Mouse (Mus musculus): ENCODE data around the gene Pbld1.

The Pbld1 gene

GRCm38 (mm10) chr10:63092616-63093550, 32.9 kb downstream of the Pbld1 start:
- no peak for DNase-seq (ENCODE audit: low read depth, low spot score)

GRCm38 (mm10) chr10:63096757-63097156, 36.8 kb downstream of the Pbld1 start:
- DNase-seq (ENCODE audit: low read depth, low spot score) = no peak

DNA sequence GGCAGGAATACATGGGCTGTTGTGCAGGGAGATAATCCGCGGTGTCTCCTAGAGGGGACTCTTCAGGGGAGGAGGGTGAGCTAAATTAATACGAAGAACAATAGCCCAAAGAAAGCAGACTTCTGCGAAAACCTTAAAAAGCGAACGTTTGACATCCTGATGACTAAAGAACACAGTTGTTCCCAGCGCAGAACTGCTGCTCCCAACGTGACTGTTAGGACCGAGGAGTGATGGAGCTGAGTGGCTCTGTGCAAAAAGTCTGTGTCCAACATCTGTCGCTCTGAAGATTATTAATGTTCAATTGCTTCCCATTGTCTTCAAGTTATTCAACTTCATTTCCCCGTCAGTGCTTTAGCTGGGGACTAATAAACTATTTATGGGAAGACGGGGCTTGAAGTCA, 38.2 kb downstream of the Pbld1 start:
- no peak for DNase-seq (ENCODE audit: low read depth, low spot score)

DNA sequence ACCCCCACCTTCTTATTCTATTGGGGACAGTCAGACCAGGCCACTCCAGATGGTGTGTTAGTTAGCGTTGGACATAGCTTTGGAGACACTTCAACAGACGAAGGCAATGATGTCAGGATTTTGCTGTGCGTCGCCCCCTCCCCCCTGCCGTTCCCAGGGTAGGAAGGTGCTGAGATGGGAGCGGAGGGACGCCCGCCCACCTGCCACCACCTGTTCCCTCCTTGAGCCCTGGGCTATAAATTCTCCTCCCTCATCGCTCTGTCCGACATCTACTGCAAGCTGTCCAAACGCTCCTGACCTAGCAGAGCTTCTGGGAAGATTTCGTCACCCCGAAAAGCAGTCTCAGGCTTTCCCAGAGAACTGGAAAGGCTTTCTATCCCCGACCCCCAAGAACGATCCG, 39.6 kb downstream of the Pbld1 start, which contains the start of gene Atoh7:
TSS of gene Atoh7 (plus strand) at position 131 of the 400 bp plus-strand sequence.
- peak; percentile 30 for DNase-seq (ENCODE audit: low read depth, low spot score)

DNA sequence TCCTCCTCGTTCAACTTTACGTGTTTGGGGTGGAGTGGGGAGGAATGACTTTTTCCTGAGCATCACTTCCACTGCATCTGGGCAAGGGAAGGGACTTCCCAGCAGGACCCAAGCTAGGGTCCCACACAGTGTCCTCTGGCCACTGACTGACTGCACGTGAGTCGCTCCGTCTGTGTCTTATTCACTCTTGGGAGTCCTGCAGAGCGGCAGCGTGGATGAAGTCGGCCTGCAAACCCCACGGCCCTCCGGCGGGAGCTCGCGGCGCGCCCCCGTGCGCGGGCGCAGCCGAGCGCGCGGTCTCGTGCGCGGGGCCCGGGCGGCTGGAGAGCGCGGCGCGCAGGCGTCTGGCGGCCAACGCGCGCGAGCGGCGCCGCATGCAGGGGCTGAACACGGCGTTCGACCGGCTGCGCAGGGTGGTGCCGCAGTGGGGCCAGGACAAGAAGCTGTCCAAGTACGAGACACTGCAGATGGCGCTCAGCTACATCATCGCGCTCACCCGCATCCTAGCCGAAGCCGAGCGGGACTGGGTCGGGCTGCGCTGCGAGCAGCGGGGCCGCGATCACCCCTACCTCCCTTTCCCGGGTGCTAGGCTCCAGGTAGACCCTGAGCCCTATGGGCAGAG, 40.1 kb downstream of the Pbld1 start:
- DNase-seq (ENCODE audit: low read depth, low spot score) = peak; percentile 70

GRCm38 (mm10) chr10:63100657-63101056, 40.7 kb downstream of the Pbld1 start:
- DNase-seq (ENCODE audit: low read depth, low spot score) = no peak

DNA sequence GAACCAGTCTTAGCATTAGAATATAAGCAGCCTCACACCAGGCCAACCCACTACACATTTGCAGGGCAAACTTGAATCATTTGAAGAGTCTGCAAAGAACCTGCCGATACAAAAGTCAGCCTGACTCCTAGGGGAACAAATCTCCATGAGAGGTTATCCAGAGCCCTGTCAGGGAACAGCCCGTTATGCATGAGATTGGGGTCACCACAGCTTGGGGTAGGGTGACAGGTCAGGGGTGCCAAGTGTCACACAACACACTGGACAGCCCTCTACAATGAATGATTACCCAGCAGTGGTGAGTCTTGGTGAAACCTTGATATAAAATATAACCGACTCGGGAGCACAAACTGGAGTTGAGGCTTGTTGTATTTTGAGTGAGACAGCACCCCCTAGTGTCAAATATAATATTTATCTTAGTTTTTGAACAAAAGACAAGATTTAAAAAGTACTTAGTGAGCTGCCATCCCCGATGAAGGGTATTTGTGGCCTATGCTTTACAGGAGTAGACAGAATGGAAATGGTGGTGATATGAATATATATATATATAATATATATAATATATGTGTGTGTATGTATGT, 53.2 kb downstream of the Pbld1 start:
- peak; percentile 62 for DNase-seq (ENCODE audit: low read depth, low spot score)

DNA sequence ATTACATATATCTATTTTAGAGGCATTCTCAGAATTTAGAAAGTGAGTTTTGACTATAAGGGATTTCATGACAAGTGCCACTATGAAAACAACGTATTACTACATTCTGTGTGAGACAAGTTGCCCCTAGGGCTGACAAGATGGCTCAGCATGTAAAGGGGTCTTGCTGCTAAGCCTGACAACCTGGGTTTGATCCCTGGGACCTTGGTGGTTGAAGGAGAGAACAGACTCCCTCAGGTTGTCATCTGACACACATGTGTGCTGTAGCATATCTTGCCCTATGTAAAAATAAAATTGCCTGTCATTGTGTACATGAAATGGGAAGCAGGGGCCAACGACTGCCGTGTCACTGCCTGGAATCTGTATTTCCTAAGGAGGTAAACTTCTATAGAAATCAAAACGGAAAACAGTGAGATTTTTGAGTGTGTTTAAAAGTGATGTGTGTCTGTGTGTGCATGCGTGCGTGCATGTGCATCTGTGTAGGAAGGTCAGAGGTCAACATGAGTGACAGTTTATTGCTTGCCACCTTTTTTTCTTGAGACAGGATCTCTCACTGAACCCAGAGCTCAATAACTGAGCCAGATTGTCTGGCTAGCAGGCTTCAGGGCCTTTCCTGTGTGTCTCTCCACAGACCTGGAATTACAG, 53.9 kb downstream of the Pbld1 start:
- no peak for DNase-seq (ENCODE audit: low read depth, low spot score)

DNA sequence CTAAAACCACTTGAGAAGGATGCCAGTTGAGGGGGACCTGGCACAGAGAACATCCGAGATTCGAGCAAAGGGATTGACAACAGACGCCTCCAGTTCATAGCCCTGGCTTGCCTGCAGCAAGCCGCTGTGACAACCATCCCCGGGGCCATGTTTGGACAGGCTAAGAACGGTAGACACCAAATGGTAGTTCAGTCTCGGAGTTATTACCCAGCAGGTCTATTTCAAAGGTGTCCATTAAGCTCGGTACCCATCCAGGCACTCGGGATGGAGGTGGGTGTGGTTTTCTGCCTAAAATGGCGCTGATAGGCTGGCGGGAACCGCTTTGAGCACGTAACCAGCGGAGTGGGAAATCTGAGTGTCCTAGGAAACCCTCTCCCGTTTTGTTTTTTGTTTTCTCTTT, 55.9 kb downstream of the Pbld1 start:
- no peak for DNase-seq (ENCODE audit: low read depth, low spot score)

GRCm38 (mm10) chr10:63116376-63116775, 56.4 kb downstream of the Pbld1 start:
- no peak for DNase-seq (ENCODE audit: low read depth, low spot score)

- no peak for DNase-seq (ENCODE audit: low read depth, low spot score)
These were observed 57.6 kb downstream of the Pbld1 start for GRCm38 (mm10) chr10:63117583-63117982.

DNA sequence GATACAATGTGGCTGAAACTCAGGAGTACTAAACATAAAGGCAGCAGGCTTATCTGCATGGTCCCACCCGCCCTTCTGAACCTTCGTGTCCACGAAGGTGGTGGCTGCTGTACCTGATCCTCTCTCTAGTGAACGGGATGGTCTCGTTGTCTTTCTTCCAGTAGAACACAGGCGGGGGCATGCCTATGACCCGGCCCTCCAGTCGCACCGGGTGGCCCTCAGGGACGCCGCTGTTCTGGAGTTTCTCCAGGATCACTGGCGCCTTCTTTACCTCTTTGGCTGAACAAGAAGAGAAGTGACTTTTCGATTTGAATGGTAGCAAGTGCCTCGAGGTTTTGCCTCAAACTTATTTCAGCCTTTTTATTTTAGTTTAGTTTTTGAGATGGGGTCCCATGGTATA, 60.0 kb downstream of the Pbld1 start:
- DNase-seq (ENCODE audit: low read depth, low spot score) = no peak

DNA sequence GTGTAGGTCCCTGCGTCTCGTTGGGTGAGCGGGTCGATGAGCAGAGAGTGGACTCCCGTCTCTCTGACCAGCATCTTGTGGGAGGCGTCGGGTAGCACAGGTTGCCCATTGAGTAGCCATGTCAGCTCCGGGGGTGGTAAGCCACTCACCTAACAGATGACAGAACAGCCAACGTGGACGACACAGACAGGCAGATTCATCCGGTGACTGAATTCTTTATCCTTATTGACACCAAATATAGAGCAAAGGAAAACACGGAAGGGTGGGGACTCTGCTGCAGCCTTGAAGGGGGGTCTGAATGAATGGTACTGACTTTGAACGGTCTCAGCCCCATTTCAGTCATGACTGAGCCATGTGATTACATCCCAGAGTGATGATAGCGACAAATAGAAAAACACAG, 62.0 kb downstream of the Pbld1 start:
- DNase-seq (ENCODE audit: low read depth, low spot score) = no peak

DNA sequence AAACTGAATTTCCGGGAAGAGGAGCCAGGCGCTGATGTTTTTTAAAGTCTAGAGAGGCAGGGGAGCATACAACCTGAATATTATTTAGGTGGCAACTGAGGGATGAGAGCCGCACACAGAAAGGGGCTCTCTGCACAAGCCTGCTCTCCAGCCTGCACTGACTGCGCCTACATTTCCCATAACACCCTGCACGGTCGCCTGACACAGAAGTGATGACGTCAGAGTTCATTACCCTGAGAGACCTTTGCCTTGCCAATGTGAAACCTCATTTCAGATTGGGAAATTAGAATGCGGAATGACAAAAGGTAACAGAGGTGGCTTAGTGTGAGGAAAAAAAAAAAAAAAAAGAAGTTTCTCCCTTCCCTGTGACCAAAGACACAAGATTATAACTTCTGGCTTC, 62.6 kb downstream of the Pbld1 start:
- peak; percentile 34 for DNase-seq (ENCODE audit: low read depth, low spot score)

DNA sequence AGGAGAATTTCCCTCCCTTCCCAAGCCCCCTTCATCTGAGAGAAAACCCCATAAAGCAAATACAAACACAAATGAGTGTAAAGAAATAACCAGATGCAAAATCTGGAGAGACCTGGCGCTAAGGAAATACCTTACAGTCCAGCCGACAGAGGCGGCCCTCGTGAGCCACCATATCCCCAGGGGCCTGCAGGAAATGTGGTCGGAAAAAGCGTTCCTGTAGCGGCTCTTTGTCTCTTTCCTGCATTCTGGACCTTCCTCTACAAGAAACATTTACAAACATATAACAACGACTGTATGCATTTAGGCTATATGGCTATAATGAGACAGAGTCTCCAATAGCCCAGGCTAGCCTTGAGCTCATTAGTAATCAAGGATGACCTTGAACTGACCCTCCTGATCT, 63.2 kb downstream of the Pbld1 start:
- DNase-seq (ENCODE audit: low read depth, low spot score) = no peak

GRCm38 (mm10) chr10:63124016-63124415, 64.1 kb downstream of the Pbld1 start:
- DNase-seq (ENCODE audit: low read depth, low spot score) = no peak

DNA sequence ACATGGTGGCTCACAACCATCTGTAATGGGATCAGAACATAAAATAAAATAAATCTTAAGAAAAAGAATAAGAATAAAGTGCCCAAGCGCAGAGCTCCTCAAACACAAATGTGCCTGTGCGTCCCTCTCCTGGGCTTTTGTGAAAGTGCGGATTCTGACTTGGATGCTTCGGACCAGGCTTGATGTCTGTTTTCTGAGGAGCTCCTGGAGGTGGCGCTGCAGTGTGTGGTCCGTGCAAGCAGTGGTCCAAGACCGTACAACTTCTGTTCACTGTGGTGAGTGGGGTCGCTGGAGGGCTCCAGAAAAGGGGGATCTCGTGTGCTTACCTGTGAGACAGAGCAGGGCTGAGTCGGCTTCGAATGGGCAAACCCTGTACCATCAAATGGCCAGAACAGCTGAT, 65.4 kb downstream of the Pbld1 start:
- DNase-seq (ENCODE audit: low read depth, low spot score) = peak; percentile 29

DNA sequence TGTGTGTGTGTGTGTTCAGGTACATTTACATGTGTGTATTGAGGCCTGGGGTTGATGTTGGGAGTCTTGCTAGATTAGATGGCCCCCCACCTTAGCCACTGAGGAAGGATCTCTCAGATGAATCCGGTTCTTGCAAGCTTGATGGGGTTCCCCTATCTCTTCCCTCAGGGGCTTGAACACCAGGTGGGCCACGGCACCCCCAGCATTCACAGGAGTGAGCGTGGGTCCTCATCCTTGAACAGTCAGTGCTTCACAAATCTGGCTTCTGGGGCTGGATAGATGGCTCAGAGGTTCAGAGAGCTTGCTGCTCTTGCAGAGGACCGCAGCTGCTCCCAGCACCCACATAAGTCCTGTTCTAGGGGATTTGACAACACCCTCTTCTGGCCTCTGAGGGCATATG, 66.2 kb downstream of the Pbld1 start:
- DNase-seq (ENCODE audit: low read depth, low spot score) = no peak

DNA sequence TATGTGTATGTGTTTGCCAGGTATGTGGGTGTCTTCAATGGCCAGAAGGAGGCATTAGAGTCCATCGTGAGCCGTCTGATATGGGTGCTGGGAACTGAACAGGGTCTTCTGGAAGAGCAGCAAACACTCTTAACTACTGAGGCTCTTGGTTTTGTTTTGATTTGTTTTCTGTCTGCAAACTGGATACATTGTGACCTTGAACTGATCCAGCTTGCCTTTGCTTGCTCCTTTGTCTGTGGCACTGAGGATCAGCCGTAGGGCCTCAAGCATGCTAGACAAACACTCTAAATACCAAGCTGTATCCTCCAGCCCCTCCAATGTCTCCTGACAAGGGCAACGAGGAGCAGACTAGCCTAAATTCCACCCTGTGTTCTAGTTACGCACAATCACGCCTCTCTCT, 67.2 kb downstream of the Pbld1 start:
- no peak for DNase-seq (ENCODE audit: low read depth, low spot score)

Measured in mesoderm, embryonic 11.5 days (tissue).